Mouse (Mus musculus) erythroid progenitor cell, adult 5-6 weeks (primary cell): ENCODE measurements around the gene 4833427G06Rik. TPM values are rescaled to one million over a fixed set of nuclear protein-coding genes. Genes with fewer than 3 reads are reported as not detected.

Experiments used
- ATAC-seq: replicated peaks from 2 replicates; pipeline ENCODE4 v1.8.0; 2016; ENCODE audit warnings: moderate number of reproducible peaks, mild to moderate bottlenecking, moderate TSS enrichment, inconsistent platforms; ENCODE audit not compliant: poor library complexity, low FRiP score, severe bottlenecking
- total RNA-seq, 2 experiments: library from RNA; stranded (forward) in 1 of 2; stranded (reverse) in 1 of 2; fragments of 150-400 nt in 1 of 2; fragments of 186-747, 209-891 nt in 1 of 2; gene quantifications; 2 replicates each; pipeline versions ENCODE4 v1.2.3 to v1.2.4; 2015 to 2017; ENCODE audit warnings: low replicate concordance in 2 of 2

Gene 4833427G06Rik
- total RNA-seq, 2 experiments from 2014 or later: not detected

DNA sequence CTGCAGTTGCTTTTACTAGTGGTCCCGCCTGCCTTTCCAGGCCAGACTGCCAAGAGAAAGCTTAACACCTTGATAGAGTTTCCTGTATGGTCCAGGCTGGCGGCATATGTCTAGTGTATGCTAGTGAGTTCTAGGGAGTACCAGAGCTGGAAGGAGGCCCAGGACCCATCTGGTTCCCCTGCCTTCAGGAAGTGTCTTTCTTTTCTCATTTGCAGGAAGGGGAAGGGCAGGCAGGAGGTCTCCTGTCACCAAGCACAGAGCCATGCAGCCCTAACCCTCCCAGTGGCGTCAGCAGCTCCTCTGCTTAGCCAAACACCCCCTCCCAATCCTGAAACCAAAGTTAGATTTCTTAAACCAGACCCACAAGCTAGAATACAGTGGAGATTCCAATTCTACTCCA is 26.1 kb downstream of the 4833427G06Rik start:
- ATAC-seq: no peak

DNA sequence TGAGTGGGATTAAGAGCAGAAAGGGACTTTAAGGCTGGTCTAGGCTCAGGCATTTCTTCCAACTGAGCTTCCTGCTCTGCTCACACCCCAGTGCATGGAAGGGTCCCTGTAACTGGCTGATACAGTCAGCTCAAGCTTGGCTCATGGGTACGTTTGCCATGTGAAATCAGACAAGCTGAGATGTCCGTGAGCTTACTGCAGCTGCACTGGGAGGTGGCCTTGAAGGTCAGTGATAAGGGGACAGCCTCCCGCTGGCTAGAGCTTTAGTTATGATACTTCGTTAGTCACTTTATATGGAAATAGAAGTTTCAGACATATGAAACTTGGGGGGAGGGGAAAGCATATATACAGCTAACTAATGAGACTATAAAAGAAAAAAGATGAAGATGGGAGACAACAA is 31.1 kb downstream of the 4833427G06Rik start:
- ATAC-seq: no peak

DNA sequence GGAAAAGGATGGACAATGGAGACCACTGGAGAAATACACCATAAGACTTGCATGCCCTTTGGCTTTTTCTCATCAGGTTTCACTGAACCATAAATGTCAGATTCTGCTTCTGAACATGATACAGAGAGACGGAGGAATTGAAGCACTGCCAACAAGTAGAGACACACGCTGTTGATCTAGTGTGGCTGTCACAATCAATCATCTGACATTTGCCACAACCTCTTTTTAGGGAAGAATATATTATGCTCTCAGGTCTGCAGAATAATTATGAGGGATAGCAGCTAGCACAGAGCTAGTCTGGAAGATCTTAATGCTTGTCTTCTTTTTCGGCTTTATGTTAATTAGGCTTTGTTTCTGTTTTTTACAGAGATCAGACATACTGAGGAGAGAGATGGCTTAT is 33.7 kb downstream of the 4833427G06Rik start:
- no peak for ATAC-seq

DNA sequence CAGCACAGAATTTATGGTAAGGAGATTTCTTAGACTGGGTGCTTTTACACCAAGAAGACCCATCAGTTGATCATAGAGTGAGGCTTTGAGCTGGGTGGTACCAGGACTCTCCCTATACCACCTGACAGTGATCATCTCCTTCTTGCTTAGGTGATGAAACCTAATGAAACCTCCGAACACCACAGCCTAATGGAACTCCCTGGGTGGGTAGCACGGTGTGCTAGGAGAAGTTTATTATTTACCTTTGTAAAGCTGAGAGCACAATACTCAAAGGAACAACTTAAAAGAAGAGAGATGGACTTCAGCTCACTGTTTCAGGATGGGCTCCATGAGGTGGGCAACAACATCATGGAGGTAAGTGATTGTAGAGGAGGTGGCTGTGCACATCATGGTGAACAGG is 41.3 kb downstream of the 4833427G06Rik start, which contains the start of gene Btg4:
Gene Btg4 (plus strand): TSS at position 301 of the 400 bp plus-strand sequence.
- ATAC-seq: no peak

GRCm38 (mm10) chr9:51058951-51059521 is 42.8 kb downstream of the 4833427G06Rik start:
- no peak for ATAC-seq

GRCm38 (mm10) chr9:51056360-51057324 is 45.2 kb downstream of the 4833427G06Rik start:
- ATAC-seq: no peak

GRCm38 (mm10) chr9:51052180-51052579 is 49.7 kb downstream of the 4833427G06Rik start:
- ATAC-seq: no peak

DNA sequence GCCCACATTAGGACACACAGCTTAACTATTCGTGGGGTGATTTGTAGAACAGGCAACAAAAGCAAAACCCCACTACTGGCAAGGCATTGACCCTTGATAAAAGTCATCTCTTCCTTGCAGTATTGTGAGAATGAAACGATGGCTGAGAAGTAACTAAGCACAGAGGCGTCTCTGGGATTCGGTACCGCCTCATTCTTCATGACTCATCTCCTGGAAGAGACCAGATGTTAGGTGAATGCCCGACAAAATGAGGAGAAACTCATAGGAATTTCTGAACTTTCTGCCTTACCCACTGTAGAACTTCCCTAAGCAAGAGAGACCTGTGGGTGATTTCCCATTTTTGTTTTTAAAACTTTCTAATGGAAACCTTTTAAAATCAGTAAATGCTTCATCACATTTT is 59.7 kb downstream of the 4833427G06Rik start:
- no peak for ATAC-seq

DNA sequence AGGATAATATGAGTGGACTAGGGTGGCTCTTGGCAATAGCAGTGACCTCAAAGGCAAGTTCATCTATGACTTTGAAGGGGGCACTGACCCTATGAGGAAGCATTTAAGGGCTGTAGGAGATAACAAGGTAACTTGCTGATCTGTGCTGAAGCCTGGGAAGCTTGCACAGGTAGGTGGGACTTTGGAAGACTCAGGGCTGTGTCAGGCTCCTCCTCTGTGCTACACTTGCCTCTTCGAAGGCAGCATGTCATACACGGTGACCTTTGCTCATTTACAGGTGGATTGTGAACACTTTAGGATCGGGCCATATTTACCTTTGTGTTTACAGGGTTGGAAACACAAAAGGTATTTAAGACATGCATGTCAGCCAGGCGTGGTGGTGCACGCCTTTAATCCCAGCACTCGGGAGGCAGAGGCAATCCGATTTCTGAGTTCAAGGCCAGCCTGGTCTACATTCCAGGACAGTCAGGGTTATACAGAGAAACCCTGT is 60.3 kb downstream of the 4833427G06Rik start:
- no peak for ATAC-seq

DNA sequence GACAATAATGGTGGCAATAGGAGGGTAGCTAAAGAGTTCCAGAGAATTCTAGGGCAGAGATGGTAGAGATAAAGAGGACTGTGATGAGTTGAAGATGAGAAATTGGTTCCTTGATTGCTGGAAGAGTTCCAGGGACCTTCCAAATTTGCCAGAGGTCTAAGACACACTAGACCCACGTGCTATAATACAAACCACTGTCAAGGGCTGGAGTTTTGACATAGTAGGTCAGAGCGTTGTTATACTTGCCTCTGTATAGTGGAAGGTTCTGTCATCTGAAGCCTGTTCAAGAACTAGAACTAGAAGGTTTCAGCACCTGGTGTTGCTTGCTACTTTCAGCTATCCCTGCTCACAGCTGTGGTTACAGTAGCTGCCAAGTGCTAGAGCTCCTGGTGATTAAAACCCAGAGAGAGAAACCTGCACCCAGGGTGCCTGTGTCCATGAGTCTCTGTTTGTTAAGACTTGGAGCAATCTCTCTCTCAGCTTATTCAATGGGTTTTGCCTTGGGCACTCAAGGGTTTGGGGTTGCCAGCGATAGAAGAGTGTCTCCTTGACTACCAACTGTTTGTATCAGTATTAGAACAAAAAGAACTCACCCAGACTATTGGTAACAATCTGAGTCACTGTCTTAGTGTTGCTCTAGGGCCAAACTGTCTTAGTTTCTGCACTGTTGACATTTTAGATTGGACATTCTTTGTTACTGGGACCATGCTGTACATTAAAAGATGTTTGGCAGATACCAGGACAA is 68.9 kb downstream of the 4833427G06Rik start:
- no peak for ATAC-seq

DNA sequence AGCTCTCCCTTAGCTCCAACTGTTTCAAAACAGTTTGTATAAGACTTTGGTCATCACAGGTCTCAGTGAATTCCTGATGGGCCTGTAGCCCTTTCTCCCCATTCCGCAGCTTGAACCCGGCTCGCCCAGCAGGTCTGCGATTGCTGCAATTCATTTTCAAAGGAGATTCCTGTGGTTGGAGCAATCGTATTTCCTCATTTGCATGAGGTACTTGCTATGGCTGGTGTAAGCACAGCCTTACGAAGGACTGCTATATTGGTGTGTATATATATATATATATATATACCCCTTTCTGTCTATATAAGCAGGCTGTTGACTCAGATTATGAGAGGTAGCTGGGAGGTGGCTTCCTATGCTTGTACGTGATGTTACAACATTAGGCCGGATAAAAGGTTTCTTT is 69.6 kb downstream of the 4833427G06Rik start:
- ATAC-seq: no peak

- ATAC-seq: no peak
Observed at GRCm38 (mm10) chr9:51031603-51032002, 70.3 kb downstream of the 4833427G06Rik start.

Other genes starting within 250 kb of the 4833427G06Rik start
- gene Sik2, start 93.0 kb downstream of the 4833427G06Rik start, total RNA-seq (2015; ENCODE audit: low replicate concordance): 122 and 151 TPM in 2 replicates
- 92.4 and 131 TPM in 2 replicates for gene Sik2, start 93.0 kb downstream of the 4833427G06Rik start, total RNA-seq (2017; ENCODE audit: low replicate concordance)
- gene Btg4, start 41.2 kb downstream of the 4833427G06Rik start, total RNA-seq (2015; ENCODE audit: low replicate concordance): not detected in 2 replicates
- not detected in 2 replicates for gene Btg4, start 41.2 kb downstream of the 4833427G06Rik start, total RNA-seq (2017; ENCODE audit: low replicate concordance)
- not detected in 2 replicates for gene Layn, start 25.0 kb downstream of the 4833427G06Rik start, total RNA-seq (2015; ENCODE audit: low replicate concordance)
- 1.7 and 2.0 TPM in 2 replicates for gene Layn, start 25.0 kb downstream of the 4833427G06Rik start, total RNA-seq (2017; ENCODE audit: low replicate concordance)
- not detected in 2 replicates for gene Gm32742, start 63.4 kb upstream of the 4833427G06Rik start, total RNA-seq (2015; ENCODE audit: low replicate concordance)
- gene Gm32742, start 63.4 kb upstream of the 4833427G06Rik start, total RNA-seq (2017; ENCODE audit: low replicate concordance): not detected in 2 replicates
- gene Pou2af1, start 111.6 kb upstream of the 4833427G06Rik start, total RNA-seq (2015; ENCODE audit: low replicate concordance): 21.6 and 52.4 TPM in 2 replicates
- 13.1 and 18.0 TPM in 2 replicates for gene Pou2af1, start 111.6 kb upstream of the 4833427G06Rik start, total RNA-seq (2017; ENCODE audit: low replicate concordance)
- gene Colca2, start 176.5 kb upstream of the 4833427G06Rik start, total RNA-seq (2015; ENCODE audit: low replicate concordance): not detected in 2 replicates
- gene Colca2, start 176.5 kb upstream of the 4833427G06Rik start, total RNA-seq (2017; ENCODE audit: low replicate concordance): not detected in 2 replicates
- 1.4 TPM in 1 of 2 replicates, not detected in the other for gene 1810046K07Rik, start 226.8 kb upstream of the 4833427G06Rik start, total RNA-seq (2015; ENCODE audit: low replicate concordance)
- not detected in 2 replicates for gene 1810046K07Rik, start 226.8 kb upstream of the 4833427G06Rik start, total RNA-seq (2017; ENCODE audit: low replicate concordance)